Mouse (Mus musculus) lung, adult 2 months (tissue): Measurements from ENCODE around the gene Mkln1. TPM values are rescaled to one million over a fixed set of nuclear protein-coding genes. Genes with fewer than 3 reads are reported as not detected.

Source experiments
- DNase-seq: peaks from one replicate; pipeline ENCODE4 v3.0.0; 2022
- H3K4me1 ChIP-seq: fragments of 200-500 bp; 2 replicates; pipeline ENCODE4 v1.6.1; 2011; ENCODE audit warnings: low read length; ENCODE audit not compliant: control insufficient read depth, insufficient read depth
- H3K4me3 ChIP-seq: fragments of 200-500 bp; replicated peaks from 2 replicates; pipeline ENCODE3; 2011; ENCODE audit warnings: low read depth, mild to moderate bottlenecking, control low read depth, low read length; ENCODE audit errors: extremely low read depth
- CTCF ChIP-seq: fragments of 200-500 bp; IDR thresholded peaks from 2 replicates; pipeline ENCODE4 v1.5.1; 2011; ENCODE audit warnings: mild to moderate bottlenecking, low read length, control low read depth; ENCODE audit not compliant: insufficient read depth
- POLR2A ChIP-seq: fragments of 200-500 bp; IDR thresholded peaks from 2 replicates; pipeline ENCODE4 v1.6.1; 2011; ENCODE audit warnings: low read depth, mild to moderate bottlenecking, control low read depth, low read length, borderline replicate concordance; ENCODE audit errors: extremely low read depth
- WGBS: fragments of 180-500 bp; shearing (Covaris S2); methylation state at CpG from one replicate; pipeline ENCODE4 v1.1.7; 2018; 5-methylcytosine and 5-hydroxymethylcytosine counted together
- polyA plus RNA-seq: library from polyadenylated mRNA; depleted of rRNA; stranded (reverse); fragments of >200 nt; gene quantifications from 2 replicates; pipeline ENCODE4 v1.2.3, GENCODE M21; 2012

Mkln1 gene
- polyA plus RNA-seq, 1 experiment: 26.4 TPM

GRCm38 (mm10) chr6:31371140-31371539 is 27.4 kb upstream of the Mkln1 start:
- WGBS: 32% methylated on average over 3 of the region's 3 CpGs

GRCm38 (mm10) chr6:31372620-31373019 is 25.9 kb upstream of the Mkln1 start:
- WGBS: 41% methylated on average over 3 of the region's 3 CpGs
- TF ChIP-seq POLR2A: no peak
- TF ChIP-seq CTCF: no peak
- Histone ChIP-seq H3K4me3 (no peak overlapping the region), H3K4me1 (peaks cover 10% of the 10 kb centered on the region)
- DNase-seq: no peak

More at GRCm38 (mm10) chr6:31371140-31371539, 27.4 kb upstream of the Mkln1 start:
- DNase-seq: no peak
- TF ChIP-seq CTCF (no peak), POLR2A (no peak)
- no peak overlapping the region for H3K4me3 ChIP-seq
- peaks cover 10% of the 10 kb centered on the region for H3K4me1 ChIP-seq

GRCm38 (mm10) chr6:31373084-31373673 is 25.4 kb upstream of the Mkln1 start:
- TF ChIP-seq POLR2A: no peak
- no peak for DNase-seq
- H3K4me3 ChIP-seq: no peak overlapping the region
- H3K4me1 ChIP-seq: peaks cover 10% of the 10 kb centered on the region
- 77% methylated on average over 6 of the region's 6 CpGs for WGBS

- Histone ChIP-seq H3K4me1 (no peaks in the 10 kb centered on the region; the same call in 1 of the 2 replicates), H3K4me3 (no peak overlapping the region)
- no peak for TF ChIP-seq CTCF
- TF ChIP-seq POLR2A: no peak
- no peak for DNase-seq
- WGBS: 92% methylated on average over 7 of the region's 7 CpGs
These were observed 15.5 kb upstream of the Mkln1 start for GRCm38 (mm10) chr6:31382989-31383388.

GRCm38 (mm10) chr6:31384794-31385193 is 13.7 kb upstream of the Mkln1 start:
- Histone ChIP-seq H3K4me3 (no peak overlapping the region), H3K4me1 (no peaks in the 10 kb centered on the region; the same call in 1 of the 2 replicates)
- TF ChIP-seq CTCF: no peak
- TF ChIP-seq POLR2A: no peak
- 71% methylated on average over 5 of the region's 5 CpGs for WGBS
- no peak for DNase-seq

- Histone ChIP-seq H3K4me1 (no peaks in the 10 kb centered on the region; the same call in 1 of the 2 replicates), H3K4me3 (no peak overlapping the region)
- no peak for DNase-seq
- TF ChIP-seq CTCF: no peak
- TF ChIP-seq POLR2A: no peak
- 73% methylated on average over 10 of the region's 10 CpGs for WGBS
These were observed 13.0 kb upstream of the Mkln1 start for GRCm38 (mm10) chr6:31385281-31386145.

GRCm38 (mm10) chr6:31389716-31390115 is 8.8 kb upstream of the Mkln1 start:
- no peak overlapping the region for H3K4me3 ChIP-seq
- TF ChIP-seq CTCF: no peak
- TF ChIP-seq POLR2A: no peak
- 60% methylated on average over 6 of the region's 6 CpGs for WGBS
- H3K4me1 ChIP-seq: no peaks in the 10 kb centered on the region; the same call in 1 of the 2 replicates
- DNase-seq: no peak

- Histone ChIP-seq H3K4me1 (no peaks in the 10 kb centered on the region; the same call in 1 of the 2 replicates), H3K4me3 (no peak overlapping the region)
- DNase-seq: peak; percentile 51
- TF ChIP-seq POLR2A (no peak), CTCF (peak; percentile 74)
- 40% methylated on average over 8 of the region's 8 CpGs for WGBS
These were observed 8.1 kb upstream of the Mkln1 start for GRCm38 (mm10) chr6:31390243-31390981.

GRCm38 (mm10) chr6:31392871-31393270 is 5.7 kb upstream of the Mkln1 start:
- no peak for TF ChIP-seq CTCF
- TF ChIP-seq POLR2A: no peak
- WGBS: 82% methylated on average over 5 of the region's 5 CpGs
- DNase-seq: no peak
- Histone ChIP-seq H3K4me3 (no peak overlapping the region), H3K4me1 (peaks cover 3% of the 10 kb centered on the region; the same call in 1 of the 2 replicates)
